Mouse (Mus musculus): ENCODE data around the gene Colgalt2.

GRCm38 (mm10) chr1:152444630-152445029, 45.0 kb downstream of the Colgalt2 start:
- TF ChIP-seq CTCF (IDR thresholded peaks at IDR 0.05; ENCODE audit: extremely low read depth, insufficient read depth, low read length) (no peak), POLR2A (IDR thresholded peaks at IDR 0.05; ENCODE audit: extremely low read depth, insufficient read depth, low read length) (no peak)
